Mouse (Mus musculus): ENCODE results near the gene Wdr82.
A peak's percentile ranks its signal among the peaks of the same experiment; 100 is the strongest.

Wdr82 gene

GRCm38 (mm10) chr9:106170556-106171345 lies at the start of gene Wdr82:
TSS of gene Wdr82 (plus strand) at chr9:106170928.
- peak; percentile 80 for DNase-seq (ENCODE audit: low read depth, low spot score)

GRCm38 (mm10) chr9:106123599-106123998 lies 47.1 kb upstream of the Wdr82 start:
- DNase-seq (ENCODE audit: low read depth, low spot score), result no peak

GRCm38 (mm10) chr9:106126786-106127251 lies 43.9 kb upstream of the Wdr82 start:
- no peak for DNase-seq (ENCODE audit: low read depth, low spot score)

- DNase-seq (ENCODE audit: low read depth, low spot score), result no peak
Observed at GRCm38 (mm10) chr9:106129072-106129471, 41.7 kb upstream of the Wdr82 start.

DNA sequence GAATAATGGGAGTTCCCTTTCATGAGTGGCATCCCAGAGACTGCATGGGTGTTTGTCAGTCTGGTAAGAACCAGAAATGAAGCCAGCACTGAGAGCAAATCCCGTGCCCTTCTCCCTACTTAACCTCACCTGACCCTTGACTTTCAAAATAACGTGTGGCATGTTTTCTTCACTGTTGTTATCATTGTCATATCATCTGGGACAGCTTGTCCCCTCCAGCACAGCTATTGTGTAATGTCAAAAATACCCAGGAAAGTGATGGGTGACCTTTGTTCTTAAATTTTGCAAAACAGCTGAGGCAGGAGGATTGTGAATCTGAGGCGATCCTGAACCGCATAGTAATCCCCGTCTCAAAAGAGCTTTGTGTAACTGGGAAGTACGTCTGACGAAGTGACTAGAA lies 40.5 kb upstream of the Wdr82 start:
- DNase-seq (ENCODE audit: low read depth, low spot score), result no peak

GRCm38 (mm10) chr9:106137671-106138216 lies 33.0 kb upstream of the Wdr82 start:
- DNase-seq (ENCODE audit: low read depth, low spot score), result no peak

DNA sequence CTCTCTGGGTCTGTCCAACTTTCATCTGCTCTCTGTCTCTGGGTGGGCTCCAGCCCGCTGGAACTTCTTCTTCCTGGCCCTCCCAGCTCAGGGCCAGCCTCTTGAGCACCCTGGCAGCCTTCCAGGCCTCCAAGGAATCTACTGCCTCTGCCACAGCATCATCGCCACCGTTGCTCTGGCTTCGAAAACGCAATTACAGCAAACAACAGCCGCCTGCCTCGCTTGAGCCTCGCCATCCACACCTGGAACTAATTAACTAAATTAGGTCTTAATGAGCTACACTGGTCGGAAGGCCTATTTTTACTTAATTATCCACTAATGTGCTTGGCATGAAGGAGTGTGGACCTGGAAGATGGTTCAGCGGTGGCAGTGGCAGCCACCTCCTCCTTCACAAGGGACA lies 31.0 kb upstream of the Wdr82 start:
- no peak for DNase-seq (ENCODE audit: low read depth, low spot score)

- DNase-seq (ENCODE audit: low read depth, low spot score), result no peak
Observed at GRCm38 (mm10) chr9:106141955-106142354, 28.8 kb upstream of the Wdr82 start.

- no peak for DNase-seq (ENCODE audit: low read depth, low spot score)
Observed at GRCm38 (mm10) chr9:106144176-106144575, 26.6 kb upstream of the Wdr82 start.

DNA sequence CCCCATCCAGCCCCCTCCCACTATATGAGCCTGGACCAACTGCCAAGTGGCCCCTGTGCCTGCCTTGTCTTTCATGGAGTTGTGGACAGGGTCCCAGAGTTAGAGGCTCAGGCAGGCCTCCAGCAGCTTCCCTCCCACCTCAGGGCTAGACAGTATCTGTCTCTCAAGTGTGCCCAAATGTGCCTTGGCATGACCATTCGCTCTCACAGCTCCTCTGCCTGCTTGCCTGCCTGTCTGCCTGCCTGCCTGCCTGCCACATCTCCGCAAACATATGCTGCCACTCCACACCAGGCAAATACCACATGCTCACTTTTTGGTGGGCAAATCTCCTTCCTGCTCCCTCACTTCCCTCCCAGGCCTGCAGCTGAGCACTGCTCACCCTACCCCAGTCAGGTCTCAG lies 25.1 kb upstream of the Wdr82 start:
- no peak for DNase-seq (ENCODE audit: low read depth, low spot score)

DNA sequence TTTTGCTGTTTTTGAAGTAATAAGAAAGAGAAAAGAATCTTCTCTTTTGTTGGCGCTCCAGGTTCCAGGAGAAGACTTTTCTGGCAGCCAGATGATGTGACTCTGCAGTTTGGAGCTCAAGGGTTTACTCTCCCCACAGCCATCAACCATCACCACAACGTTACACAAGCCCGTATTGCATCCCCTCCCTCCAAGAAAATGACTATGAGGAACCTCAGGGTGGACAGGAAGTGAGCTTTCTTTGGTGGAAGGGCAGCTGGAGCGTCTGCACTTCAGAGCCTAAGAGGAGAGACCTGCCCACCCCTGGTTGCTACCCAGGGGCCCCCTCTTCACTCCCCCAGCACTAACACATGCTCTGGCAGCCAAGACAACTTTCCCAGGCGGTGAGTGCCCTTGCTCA lies 23.4 kb upstream of the Wdr82 start:
- DNase-seq (ENCODE audit: low read depth, low spot score), result no peak

GRCm38 (mm10) chr9:106147851-106148431 lies 22.8 kb upstream of the Wdr82 start:
- no peak for DNase-seq (ENCODE audit: low read depth, low spot score)

- DNase-seq (ENCODE audit: low read depth, low spot score), result no peak
Observed at GRCm38 (mm10) chr9:106148541-106149398, 22.0 kb upstream of the Wdr82 start.

DNA sequence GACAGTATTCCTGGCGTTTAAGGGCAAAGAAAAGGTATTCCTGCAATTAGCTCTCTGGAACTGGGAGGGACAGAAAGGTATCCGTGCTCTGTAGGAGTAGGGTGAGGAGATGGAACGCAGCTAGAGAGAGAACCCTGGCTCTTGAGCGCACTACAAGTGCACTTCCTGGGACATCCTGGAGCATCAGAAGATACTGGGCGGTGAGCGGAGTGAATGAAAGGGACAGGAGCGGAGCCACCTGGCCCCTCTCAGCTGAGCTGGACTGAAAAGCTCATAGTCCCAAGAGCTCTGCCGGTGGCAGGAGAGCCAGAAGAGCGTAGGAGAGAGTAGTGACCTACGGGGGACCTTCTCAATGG lies 21.4 kb upstream of the Wdr82 start:
- no peak for DNase-seq (ENCODE audit: low read depth, low spot score)

GRCm38 (mm10) chr9:106154106-106154505 lies 16.6 kb upstream of the Wdr82 start:
- no peak for DNase-seq (ENCODE audit: low read depth, low spot score)

- DNase-seq (ENCODE audit: low read depth, low spot score), result no peak
Observed at GRCm38 (mm10) chr9:106156419-106156818, 14.3 kb upstream of the Wdr82 start.

- no peak for DNase-seq (ENCODE audit: low read depth, low spot score)
Observed at GRCm38 (mm10) chr9:106156921-106157622, 13.7 kb upstream of the Wdr82 start.

DNA sequence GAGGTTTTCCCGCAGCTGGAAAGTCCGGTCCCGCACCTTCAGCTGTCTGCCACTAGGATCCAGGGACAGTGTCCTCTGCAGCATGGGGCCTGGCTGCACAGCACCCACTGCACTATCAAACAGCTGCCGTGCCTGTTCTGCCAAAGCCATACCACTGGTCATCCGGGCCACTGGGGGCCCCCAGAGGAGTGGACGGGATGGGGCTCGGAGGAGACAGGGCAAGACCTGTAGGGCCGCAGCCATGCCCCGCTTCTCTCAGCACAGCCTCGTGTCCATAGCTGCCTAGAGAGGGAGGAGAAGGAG lies 13.2 kb upstream of the Wdr82 start:
- no peak for DNase-seq (ENCODE audit: low read depth, low spot score)

GRCm38 (mm10) chr9:106158037-106158491 lies 12.7 kb upstream of the Wdr82 start, which contains the start of gene Glyctk:
TSS of gene Glyctk (minus strand) at chr9:106158138.
- DNase-seq (ENCODE audit: low read depth, low spot score), result no peak

GRCm38 (mm10) chr9:106159237-106159636 lies 11.5 kb upstream of the Wdr82 start:
- no peak for DNase-seq (ENCODE audit: low read depth, low spot score)

DNA sequence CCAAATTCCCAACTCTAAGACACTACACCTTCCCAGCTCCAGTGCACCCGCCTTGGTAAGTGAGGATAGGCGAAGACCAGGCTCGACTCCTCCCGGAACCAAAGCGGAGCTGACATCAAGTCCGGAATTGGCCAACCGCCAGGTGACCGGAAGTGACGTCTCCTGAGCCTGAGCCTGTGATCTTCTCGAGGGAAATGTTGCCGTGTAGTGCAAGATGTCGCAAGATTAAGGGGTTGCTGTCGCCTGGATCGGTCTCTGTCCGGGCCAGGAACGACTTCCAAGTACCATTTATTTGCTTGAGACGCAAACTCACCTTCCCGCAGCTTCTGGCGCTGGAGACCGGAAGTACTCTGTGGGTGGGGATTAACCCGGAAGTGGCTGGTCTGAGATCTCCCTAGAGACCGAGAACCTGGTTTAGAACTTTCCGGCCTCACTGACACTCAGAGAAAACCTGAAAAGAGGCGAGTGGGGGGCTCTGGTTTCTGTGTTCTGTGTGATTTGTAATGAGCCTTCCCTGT lies 10.9 kb upstream of the Wdr82 start:
- DNase-seq (ENCODE audit: low read depth, low spot score), result peak; percentile 91
